Comparison of ENCODE assay signal across 18 mouse cellular contexts in genomic region chr9:114407676-114408075, GRCm38 (mm10). TPM values are rescaled to one million over a fixed set of nuclear protein-coding genes. Genes with fewer than 3 reads are reported as not detected.
DNase-seq lines count a peak whose midpoint lies in the region; TF ChIP-seq lines count a peak whose summit lies in the region.
"Had no signal": no experiment of that assay in that cellular context is flagged by ENCODE, and none has a peak within 500 bp of the region (broad histone marks: within the 10 kb centered on the region; RNA-seq: fewer than 3 reads in every experiment).

No protein-coding gene starts in this region.

- no peak for TF ChIP-seq POLR2A in lung, adult 2 months (IDR thresholded peaks at IDR 0.05; ENCODE audit: borderline replicate concordance, extremely low read depth, low read depth, low read length)

- no peaks in the 10 kb centered on the region for H3K4me1 ChIP-seq in lung, adult 2 months (ENCODE audit: control insufficient read depth, insufficient read depth, low read length)
- H3K4me1 ChIP-seq: embryonic facial prominence, embryonic 10.5 days; hindbrain, embryonic 13.5 days; limb, embryonic 10.5 days had no signal

- DNase-seq in cerebellum, postnatal 10 days = peak; percentile 74 to 76
- no peak for DNase-seq in cerebellum, postnatal 25 days
- peak; percentile 75 for DNase-seq in kidney, adult 18-20 months
- DNase-seq in kidney, postnatal 10 days = no peak
- DNase-seq in ovary, postnatal 14 days (ENCODE audit: low spot score) = peak; percentile 18
- no peak for DNase-seq in ovary, postnatal 36 days (ENCODE audit: low spot score)
- no peak for DNase-seq in lung, adult 2 months
- DNase-seq in adrenal gland, postnatal 25 days = no peak
- DNase-seq: cerebellum, adult 8-10 months; gastrocnemius, postnatal 36 days; heart, adult 2 months; liver; retina, postnatal 1 day; right cerebral cortex, postnatal 25 days had no signal

- 81% methylated on average over 2 of the region's 2 CpGs for WGBS in lung, adult 2 months

- no peak overlapping the region for H3K4me3 ChIP-seq in lung, adult 2 months (replicated peaks; ENCODE audit: extremely low read depth, low read depth, low read length)
- H3K4me3 ChIP-seq: embryonic facial prominence, embryonic 10.5 days; heart, adult 2 months; hindbrain, embryonic 13.5 days; limb, embryonic 10.5 days; liver, embryonic 15.5 days had no signal

- TF ChIP-seq CTCF in lung, adult 2 months (IDR thresholded peaks at IDR 0.05; ENCODE audit: insufficient read depth, low read length) = no peak

RNA-seq across cellular contexts. Expression of gene Tmppe, which starts 6.8 kb away (rescaled TPM):
- 9.7 and 9.8 TPM in 2 replicates for polyA plus RNA-seq in lung, adult 2 months (2012; rRNA removed)
- total RNA-seq in adrenal gland, postnatal 25 days (2021) = 7.7 and 9.7 TPM in 2 replicates

RNA-seq across cellular contexts. Expression of gene Glb1, which starts 6.8 kb away (rescaled TPM):
- 24.9 and 26.8 TPM in 2 replicates for polyA plus RNA-seq in lung, adult 2 months (2012; rRNA removed)
- 30.8 and 37.5 TPM in 2 replicates for total RNA-seq in adrenal gland, postnatal 25 days (2021)

RNA-seq across cellular contexts. Expression of gene Crtap, which starts 17.2 kb away (rescaled TPM):
- polyA plus RNA-seq in lung, adult 2 months (2012; rRNA removed) = 83.2 and 106 TPM in 2 replicates
- 99.2 and 103 TPM in 2 replicates for total RNA-seq in adrenal gland, postnatal 25 days (2021)

Comparison
In these comparisons a context has a peak if more than half of its experiments do, and no peak if none do; other contexts are left out.
1. DNase-seq: peak in cerebellum, postnatal 10 days (2 of 2), kidney, adult 18-20 months (single experiment) and ovary, postnatal 14 days (single experiment); none in cerebellum, postnatal 25 days (0 of 2), kidney, postnatal 10 days (single experiment), ovary, postnatal 36 days (single experiment), lung, adult 2 months (single experiment) and adrenal gland, postnatal 25 days (single experiment).